Mouse (Mus musculus) heart, postnatal 0 days (tissue): ENCODE data around the gene Siah2.

ENCODE experiments used
- CTCF ChIP-seq: IDR thresholded peaks from 2 replicates; pipeline ENCODE4 v1.5.1; 2016; ENCODE audit warnings: antibody characterized with exemption, control low read depth, low read depth
- EP300 ChIP-seq: IDR thresholded peaks from 2 replicates; pipeline ENCODE4 v1.6.1; 2016; ENCODE audit warnings: antibody characterized with exemption, low read depth

GRCm38 (mm10) chr3:58695507-58695906 lies 3.3 kb upstream of the Siah2 start:
- no peak for TF ChIP-seq CTCF
- TF ChIP-seq EP300: no peak
